Mouse (Mus musculus) testis, adult 2 months (tissue): ENCODE measurements around the gene Sall2.

Experiments used
- CTCF ChIP-seq: fragments of 200-500 bp; IDR thresholded peaks from 2 replicates; pipeline ENCODE4 v1.5.1; 2012; ENCODE audit warnings: low read depth, mild to moderate bottlenecking, inconsistent platforms, low read length, moderate library complexity; ENCODE audit not compliant: control insufficient read depth, insufficient read depth, insufficient replicate concordance
- POLR2A ChIP-seq: fragments of 200-500 bp; IDR thresholded peaks from 2 replicates; pipeline ENCODE4 v1.6.1; 2012; ENCODE audit warnings: low read depth, mild to moderate bottlenecking, inconsistent platforms, low read length, moderate library complexity; ENCODE audit not compliant: control insufficient read depth

GRCm38 (mm10) chr14:52356308-52356707, 27.7 kb upstream of the Sall2 start, which contains the start of gene Olfr1513:
- no peak for TF ChIP-seq CTCF
- TF ChIP-seq POLR2A: no peak
